Mouse (Mus musculus) gastrocnemius, adult 2 months (tissue): ENCODE measurements around the gene Zfand6. TPM values are rescaled to one million over a fixed set of nuclear protein-coding genes. Genes with fewer than 3 reads are reported as not detected.

Experiments
- DNase-seq: peaks from one replicate; pipeline ENCODE4 v3.0.0; 2022
- H3K27ac ChIP-seq: fragments of 200-600 bp; 2 replicates; pipeline ENCODE4 v1.8.1; 2022; ENCODE audit warnings: mild to moderate bottlenecking
- H3K4me3 ChIP-seq: fragments of 200-600 bp; 2 replicates; pipeline ENCODE4 v1.8.1; 2022; ENCODE audit warnings: mild to moderate bottlenecking, moderate library complexity
- CTCF ChIP-seq: fragments of 200-600 bp; IDR thresholded peaks from 2 replicates; pipeline ENCODE4 v1.8.1; 2022; ENCODE audit warnings: antibody characterized with exemption, mild to moderate bottlenecking, moderate library complexity
- intact Hi-C: fragments of 180-260 bp; cut with DNase I; formaldehyde crosslinking; loops from one replicate; pipeline ENCODE4 v1.15.1; 2025
- total RNA-seq, 2 experiments: library from RNA; stranded (reverse); gene quantifications; 2 replicates each; pipeline ENCODE4 v1.2.3; 2021

Gene Zfand6
- total RNA-seq, 2 experiments from 2014 or later, result 97.9 to 110 TPM

- Histone ChIP-seq H3K4me3 (no peak overlapping the region), H3K27ac (no peak overlapping the region)
- no peak for DNase-seq
- no peak for TF ChIP-seq CTCF
- intact Hi-C loops, result no loop called here
Measured at GRCm38 (mm10) chr7:84579769-84580168, 110.0 kb downstream of the Zfand6 start.

GRCm38 (mm10) chr7:84578841-84579240 lies 110.9 kb downstream of the Zfand6 start:
- no peak for TF ChIP-seq CTCF
- intact Hi-C loops, result no loop called here
- Histone ChIP-seq H3K27ac (no peak overlapping the region), H3K4me3 (no peak overlapping the region)
- no peak for DNase-seq

- DNase-seq, result no peak
- intact Hi-C loops, result no loop called here
- TF ChIP-seq CTCF, result no peak
- Histone ChIP-seq H3K4me3 (no peak overlapping the region), H3K27ac (no peak overlapping the region)
Measured at GRCm38 (mm10) chr7:84577034-84577433, 112.7 kb downstream of the Zfand6 start.

GRCm38 (mm10) chr7:84566200-84566599 lies 123.6 kb downstream of the Zfand6 start:
- Histone ChIP-seq H3K27ac (no peak overlapping the region), H3K4me3 (no peak overlapping the region)
- DNase-seq, result no peak
- intact Hi-C loops, result no loop called here
- no peak for TF ChIP-seq CTCF

GRCm38 (mm10) chr7:84564236-84564635 lies 125.5 kb downstream of the Zfand6 start:
- Histone ChIP-seq H3K4me3 (no peak overlapping the region), H3K27ac (no peak overlapping the region)
- intact Hi-C loops, result no loop called here
- TF ChIP-seq CTCF, result no peak
- DNase-seq, result no peak

Other genes with a start within 250 kb of the Zfand6 start
- gene Gm2115, start 161.0 kb downstream of the Zfand6 start, total RNA-seq, result under 1 TPM; 0.10 to 0.17 TPM
- gene Fah, start 83.2 kb downstream of the Zfand6 start, total RNA-seq, result 1 to 10 TPM; 1.6 to 3.0 TPM
- gene Olfr291, start 163.6 kb upstream of the Zfand6 start, total RNA-seq, result not detected